Mouse (Mus musculus): ENCODE measurements around the gene Gm7980. TPM values are rescaled to one million over a fixed set of nuclear protein-coding genes. Genes with fewer than 3 reads are reported as not detected.

Gm7980 gene
- polyA plus RNA-seq (2012; rRNA removed), result not detected in 2 replicates

GRCm38 (mm10) chr14:41907190-41907589 is at the start of gene Gm7980:
Gm7980 (minus strand) TSS chr14:41907290.

DNA sequence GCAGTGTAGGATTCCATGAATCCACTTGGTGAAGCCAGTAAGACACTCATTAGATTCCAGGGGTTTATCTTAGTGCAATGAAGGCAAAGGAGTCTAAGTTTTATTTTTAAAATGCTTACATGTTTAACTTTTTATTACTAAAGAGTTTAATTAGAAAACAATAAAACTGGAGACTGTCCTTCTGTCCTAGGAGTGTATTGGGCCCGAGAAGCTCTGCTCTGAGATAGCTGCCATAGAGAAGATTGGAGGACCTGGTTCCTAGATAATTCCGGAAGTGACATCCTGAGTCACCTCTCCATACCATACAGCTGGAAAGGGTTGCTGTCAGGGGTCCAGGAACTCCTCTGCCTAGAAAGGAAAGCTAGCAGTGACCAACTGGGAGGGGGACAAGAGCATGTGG is 36.6 kb upstream of the Gm7980 start, which contains the start of gene 1700024B05Rik:
1700024B05Rik (plus strand) TSS at position 301 of the 400 bp plus-strand sequence.

GRCm38 (mm10) chr14:41924649-41925048 is 17.6 kb upstream of the Gm7980 start, which contains the start of gene 1700049E17Rik1:
1700049E17Rik1 (plus strand) TSS chr14:41924949.

Other genes with a start within 250 kb of the Gm7980 start
- gene Gm8068, start 205.4 kb downstream of the Gm7980 start, polyA plus RNA-seq (2012; rRNA removed), result not detected in 2 replicates
- gene Gm7929, start 156.7 kb downstream of the Gm7980 start, polyA plus RNA-seq (2012; rRNA removed), result not detected in 2 replicates
- gene Gm47189, start 134.8 kb downstream of the Gm7980 start, polyA plus RNA-seq (2012; rRNA removed), result not detected in 2 replicates
- not detected in 2 replicates for gene 1700049E17Rik1, start 17.7 kb upstream of the Gm7980 start, polyA plus RNA-seq (2012; rRNA removed)
- not detected in 2 replicates for gene 1700024B05Rik, start 36.7 kb upstream of the Gm7980 start, polyA plus RNA-seq (2012; rRNA removed)
- gene Gm6401, start 60.6 kb upstream of the Gm7980 start, polyA plus RNA-seq (2012; rRNA removed), result not detected in 2 replicates
- not detected in 2 replicates for gene Gm3543, start 76.0 kb upstream of the Gm7980 start, polyA plus RNA-seq (2012; rRNA removed)
- gene Gm7951, start 210.1 kb upstream of the Gm7980 start, polyA plus RNA-seq (2012; rRNA removed), result not detected in 2 replicates